Mouse (Mus musculus): ENCODE measurements around the gene Slc34a3.
"Not testable (repeated sequence)": the region's sequence is repeated elsewhere in the genome, so short reads cannot be mapped to it uniquely, and the experiment has no call there.

Slc34a3 gene

DNA sequence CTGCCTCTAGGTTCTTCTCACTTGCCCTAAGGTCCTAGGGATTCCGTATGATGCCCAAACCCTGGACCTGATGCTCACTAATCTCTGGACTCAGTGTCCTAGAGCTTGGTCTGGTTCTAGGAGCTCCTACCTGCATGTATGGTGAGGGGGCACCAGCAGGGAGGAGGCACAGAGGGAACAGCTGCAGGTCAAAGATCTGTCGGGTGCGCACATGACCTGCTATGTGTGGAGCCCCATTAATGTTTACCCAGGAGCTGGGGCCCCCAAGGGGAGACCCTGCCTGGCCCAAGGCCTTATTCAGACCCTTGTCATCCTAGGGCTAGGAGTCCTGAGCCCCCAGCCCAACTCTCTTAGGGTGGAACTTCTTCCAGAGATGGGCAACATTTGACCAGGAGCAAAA, at the start of gene Slc34a3:
Slc34a3 (minus strand) TSS at position 315 of the 400 bp plus-strand sequence.
- no peak for DNase-seq

- peak; percentile 86 for DNase-seq
Measured at GRCm38 (mm10) chr2:25278928-25279882, 45.0 kb upstream of the Slc34a3 start.

DNA sequence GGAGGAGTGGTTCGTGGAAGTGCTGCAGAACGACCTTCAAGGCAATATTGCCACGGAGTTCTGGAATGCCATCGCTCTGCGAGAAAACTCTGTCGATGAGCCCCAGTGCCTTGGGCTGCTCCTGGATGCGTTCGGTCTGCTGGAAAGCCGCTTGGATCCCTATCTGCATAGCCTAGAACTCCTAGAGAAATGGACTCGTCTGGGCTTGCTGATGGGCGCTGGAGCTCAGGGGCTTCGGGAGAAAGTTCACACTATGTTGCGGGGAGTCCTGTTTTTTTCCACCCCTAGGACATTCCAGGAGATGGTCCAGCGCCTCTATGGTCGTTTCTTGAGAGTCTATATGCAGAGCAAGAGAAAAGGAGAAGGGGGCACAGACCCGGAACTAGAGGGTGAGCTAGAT, 38.8 kb upstream of the Slc34a3 start:
- DNase-seq = no peak

- no peak for DNase-seq
Measured at GRCm38 (mm10) chr2:25272515-25272914, 38.4 kb upstream of the Slc34a3 start.

DNA sequence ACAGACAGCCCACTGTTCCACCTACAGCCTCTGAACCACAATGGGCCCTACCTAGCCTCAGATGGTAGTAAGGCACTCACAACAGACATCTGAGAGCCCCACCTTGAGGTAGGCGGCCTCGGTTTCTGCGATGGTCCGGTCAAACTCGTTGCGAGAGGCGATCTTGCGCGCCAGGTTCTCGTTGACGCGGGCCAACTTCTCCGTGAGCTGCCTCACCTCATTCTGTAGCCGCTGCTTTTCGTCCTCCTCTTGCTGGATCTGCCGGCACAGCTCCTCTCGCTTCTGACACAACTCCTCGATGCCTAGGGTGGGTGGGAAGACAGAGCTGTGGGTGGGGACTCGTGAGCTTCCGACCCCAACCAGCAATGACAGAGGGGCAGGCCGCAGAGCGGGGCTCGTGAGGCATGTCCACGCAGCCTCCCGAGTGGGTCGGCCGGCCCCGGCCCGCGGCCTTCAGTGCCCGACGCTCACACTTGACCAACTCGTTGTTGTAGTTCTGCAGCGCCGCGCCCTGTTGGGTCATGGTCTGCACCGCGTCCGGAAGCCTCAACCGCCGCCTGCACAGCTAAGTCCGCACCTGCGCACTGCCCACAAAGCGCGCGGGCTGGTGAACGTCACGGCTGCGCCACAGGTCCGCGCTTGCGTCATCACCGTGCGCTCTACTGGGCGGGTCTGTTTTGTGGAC, 37.8 kb upstream of the Slc34a3 start, which contains the start of the genes Ssna1 and Anapc2:
Ssna1 (minus strand) TSS at position 612 of the 685 bp plus-strand sequence.
Anapc2 (plus strand) TSS at position 652 of the 685 bp plus-strand sequence.
- peak; percentile 99 for DNase-seq

- DNase-seq = no peak
Measured at GRCm38 (mm10) chr2:25267746-25268309, 33.7 kb upstream of the Slc34a3 start.

- DNase-seq = no peak
Measured at GRCm38 (mm10) chr2:25267241-25267640, 33.1 kb upstream of the Slc34a3 start.

DNA sequence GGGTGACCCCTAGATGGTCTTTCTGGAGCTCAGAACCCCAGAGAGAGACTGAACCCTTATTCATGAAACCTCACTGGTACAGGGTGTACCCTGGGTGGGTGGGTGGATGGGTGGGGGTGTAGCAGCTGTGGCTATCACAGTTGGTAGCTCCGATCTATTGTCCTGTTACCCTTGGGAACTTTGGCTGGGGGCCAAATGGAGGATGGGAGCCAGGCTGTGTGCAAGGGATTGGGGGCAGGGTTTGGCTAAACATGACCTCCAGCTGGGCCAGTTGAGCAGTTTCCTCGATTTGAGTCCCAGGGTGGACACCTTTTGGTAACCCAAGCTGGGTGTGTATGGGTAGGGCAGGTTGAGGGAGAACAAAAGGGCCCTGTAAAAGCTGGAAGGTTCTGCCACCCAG, 32.6 kb upstream of the Slc34a3 start:
- DNase-seq = no peak

GRCm38 (mm10) chr2:25265897-25266656, 31.9 kb upstream of the Slc34a3 start:
- DNase-seq = no peak

GRCm38 (mm10) chr2:25264851-25265250, 30.7 kb upstream of the Slc34a3 start:
- DNase-seq = no peak

DNA sequence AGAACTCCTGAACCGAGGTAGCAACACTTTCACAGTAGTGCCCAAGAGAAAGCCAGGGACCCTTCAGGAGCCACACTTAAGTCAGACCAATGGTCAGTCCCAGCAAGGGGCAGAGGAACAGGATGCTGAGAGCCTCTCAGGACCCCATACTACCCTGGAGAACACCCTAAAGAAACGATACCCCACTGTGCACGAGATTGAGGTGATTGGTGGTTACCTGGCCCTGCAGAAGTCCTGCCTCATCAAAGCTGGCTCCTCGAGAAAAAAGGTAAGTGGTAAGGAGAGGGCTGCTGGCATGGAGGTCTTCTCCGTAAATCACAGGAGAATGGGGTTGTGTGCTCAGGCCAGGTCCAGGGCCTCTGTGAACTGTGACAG, 30.1 kb upstream of the Slc34a3 start:
- DNase-seq = no peak

- DNase-seq = no peak
Measured at GRCm38 (mm10) chr2:25263623-25264285, 29.6 kb upstream of the Slc34a3 start.

GRCm38 (mm10) chr2:25262795-25263622, 28.8 kb upstream of the Slc34a3 start:
- DNase-seq = peak; percentile 57

DNA sequence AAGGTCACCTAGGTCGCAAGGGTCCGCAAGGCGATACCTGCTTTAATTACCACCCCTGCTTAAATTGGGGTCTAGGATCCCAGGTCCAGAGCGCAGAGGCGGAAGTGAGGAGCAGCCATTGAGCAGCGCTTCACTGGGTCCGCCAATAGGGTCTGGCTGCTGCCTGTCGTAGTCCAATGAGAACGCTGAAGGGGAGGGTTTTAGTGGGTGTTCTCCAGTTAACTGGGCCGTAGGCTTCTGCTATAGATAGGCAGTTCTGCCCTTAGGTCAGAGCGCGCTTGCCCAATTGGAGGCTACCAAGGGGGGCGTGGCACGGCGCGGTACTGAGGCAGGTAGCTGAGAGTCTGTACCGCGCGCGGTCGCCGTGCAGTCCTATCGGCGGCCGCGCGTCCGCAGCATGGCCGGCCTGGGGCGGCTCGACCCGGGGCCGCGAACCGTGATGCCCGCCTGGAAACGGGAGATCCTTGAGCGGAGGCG, 28.2 kb upstream of the Slc34a3 start, which contains the start of gene Tprn:
Tprn (plus strand) TSS at position 328 of the 477 bp plus-strand sequence.
- peak; percentile 97 for DNase-seq

DNA sequence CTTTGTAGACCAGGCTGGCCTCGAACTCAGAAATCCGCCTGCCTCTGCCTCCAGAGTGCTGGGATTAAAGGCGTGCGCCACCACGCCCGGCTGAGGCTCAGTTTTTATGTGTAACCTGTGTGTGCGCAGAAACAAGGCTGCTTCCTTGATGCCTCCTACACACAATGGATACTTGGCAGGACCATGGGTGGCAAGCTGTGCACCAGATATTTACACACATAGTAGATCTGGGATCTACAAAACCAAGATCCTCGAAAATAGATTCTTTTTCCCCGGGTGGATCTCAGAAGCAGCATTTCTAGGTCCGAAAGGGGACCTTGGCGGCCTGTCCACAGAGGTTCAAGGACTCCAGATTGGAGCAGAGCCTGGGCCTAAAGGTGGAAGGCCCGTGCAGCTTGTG, 27.7 kb upstream of the Slc34a3 start:
- no peak for DNase-seq

DNA sequence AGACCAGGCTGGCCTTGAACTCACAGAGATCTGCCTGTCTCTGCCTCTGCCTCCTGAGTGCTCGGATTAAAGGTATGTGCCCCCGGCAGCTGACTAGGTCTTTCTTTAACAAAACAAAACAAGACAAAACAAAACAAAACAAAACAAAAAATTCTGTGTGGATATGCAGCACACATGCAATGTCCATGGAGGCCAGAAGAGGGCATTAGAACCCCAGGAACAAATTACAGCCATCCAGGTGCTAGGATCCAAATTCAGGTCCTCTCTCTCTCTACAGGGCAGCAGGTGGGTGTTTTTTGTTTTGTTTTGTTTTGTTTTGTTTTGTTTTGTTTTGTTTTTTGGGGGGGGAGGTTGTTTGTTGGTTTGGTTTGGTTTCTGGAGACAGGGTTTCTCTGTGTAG, 24.7 kb upstream of the Slc34a3 start:
- no peak for DNase-seq

DNA sequence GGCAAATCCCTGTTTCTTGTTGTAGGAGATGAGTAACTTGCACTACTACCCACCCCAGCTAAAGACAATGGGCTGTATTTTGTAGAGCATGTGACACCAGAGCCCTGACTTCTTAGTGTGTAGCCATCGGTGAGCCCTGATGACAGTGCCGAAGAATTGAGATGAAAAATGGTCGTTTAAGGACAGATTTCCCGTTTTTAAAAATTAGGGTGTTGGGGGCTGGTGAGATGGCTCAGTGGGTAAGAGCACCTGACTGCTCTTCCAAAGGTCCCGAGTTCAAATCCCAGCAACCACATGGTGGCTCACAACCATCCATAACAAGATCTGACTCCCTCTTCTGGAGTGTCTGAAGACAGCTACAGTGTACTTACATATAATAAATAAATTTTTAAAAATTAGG, 23.1 kb upstream of the Slc34a3 start:
- DNase-seq = not testable (repeated sequence)

DNA sequence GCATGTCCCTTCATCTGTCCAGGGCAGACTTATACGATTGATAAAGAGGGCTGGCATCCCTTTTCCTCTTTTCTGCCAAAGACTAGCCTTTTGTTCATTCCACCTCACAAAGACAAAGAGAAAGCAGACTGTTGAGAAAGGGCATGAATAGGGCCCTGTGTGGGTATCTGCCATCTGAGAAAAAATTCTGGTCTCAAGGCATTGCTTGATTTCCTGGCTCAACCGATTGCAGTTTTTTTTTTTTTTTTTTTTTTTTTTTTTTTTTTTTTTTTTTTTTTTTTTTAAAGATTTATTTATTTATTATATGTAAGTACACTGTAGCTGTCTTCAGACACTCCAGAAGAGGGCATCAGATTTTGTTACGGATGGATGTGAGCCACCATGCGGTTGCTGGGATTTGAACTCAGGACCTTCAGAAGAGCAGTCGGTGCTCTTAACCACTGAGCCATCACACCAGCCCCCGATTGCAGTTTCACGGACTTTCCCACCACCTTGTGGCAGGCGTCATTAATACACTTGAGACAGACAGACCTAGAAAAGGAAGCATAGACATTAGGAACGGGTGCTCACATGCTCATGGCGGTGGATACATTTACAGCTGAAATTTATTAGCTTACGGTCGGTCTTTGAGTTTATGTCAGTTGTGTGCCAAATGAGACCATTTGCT, 22.4 kb upstream of the Slc34a3 start:
- DNase-seq = peak; percentile 30

GRCm38 (mm10) chr2:25255284-25255779, 21.2 kb upstream of the Slc34a3 start, which contains the start of gene Tmem203:
TSS of gene Tmem203 (plus strand) at chr2:25255439.
- DNase-seq = peak; percentile 94

- no peak for DNase-seq
Measured at GRCm38 (mm10) chr2:25252331-25252730, 18.2 kb upstream of the Slc34a3 start.

All from embryo, embryonic 11 days (tissue).